Comparison of ENCODE assay signal across 13 mouse cellular contexts in the genomic region with DNA sequence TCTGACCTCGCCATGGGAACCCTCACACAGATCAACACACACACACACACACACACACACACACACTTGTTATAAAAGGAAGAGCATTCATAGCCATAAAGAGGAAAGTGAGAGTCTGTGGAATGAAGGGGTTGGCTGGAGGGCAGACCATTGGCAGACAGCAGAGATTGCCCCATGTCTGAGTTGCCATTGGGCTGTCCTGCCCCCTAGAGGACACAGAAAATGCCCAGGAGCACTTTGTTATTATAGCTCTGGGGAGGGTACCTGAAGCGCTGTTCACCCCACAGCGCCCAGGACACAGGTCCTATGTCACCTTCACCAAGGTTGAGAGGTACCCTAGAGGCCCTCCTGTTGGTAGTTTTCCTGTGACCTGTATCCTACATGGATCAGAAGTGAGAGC.
DNase-seq lines count a peak whose midpoint lies in the region; ATAC-seq and TF ChIP-seq lines count a peak whose summit lies in the region.
"Had no signal": no experiment of that assay in that cellular context is flagged by ENCODE, and none has a peak within 500 bp of the region (broad histone marks: within the 10 kb centered on the region; RNA-seq: fewer than 3 reads in every experiment).

No protein-coding gene starts in this region.

- WGBS in lung, postnatal 0 days = 82% methylated on average over 3 of the region's 3 CpGs
- 78% methylated on average over 3 of the region's 3 CpGs for WGBS in forebrain, embryonic 16.5 days

- TF ChIP-seq EP300 in lung, postnatal 0 days (IDR thresholded peaks at IDR 0.05) = no peak

- H3K9ac ChIP-seq in lung, postnatal 0 days (replicated peaks; ENCODE audit: low read depth) = no peak overlapping the region
- H3K9ac ChIP-seq in forebrain, embryonic 16.5 days (replicated peaks; ENCODE audit: low read depth, low read length) = no peak overlapping the region
- H3K9ac ChIP-seq: limb, embryonic 12.5 days; midbrain, embryonic 13.5 days; stomach, embryonic 15.5 days had no signal

- no peaks in the 10 kb centered on the region for H3K36me3 ChIP-seq in lung, postnatal 0 days (ENCODE audit: insufficient read depth, low read length)
- H3K36me3 ChIP-seq in forebrain, embryonic 16.5 days (ENCODE audit: control insufficient read depth, insufficient read depth) = no peaks in the 10 kb centered on the region
- H3K36me3 ChIP-seq: limb, embryonic 12.5 days; midbrain, embryonic 13.5 days; stomach, embryonic 15.5 days had no signal

- peak; percentile 32; the same call in 1 of the 2 replicates for TF ChIP-seq CTCF in lung, postnatal 0 days (IDR thresholded peaks at IDR 0.05)

- no peak for ATAC-seq in lung, postnatal 0 days
- no peak for ATAC-seq in forebrain, embryonic 16.5 days
- ATAC-seq: forebrain, embryonic 14.5 days; midbrain, embryonic 13.5 days had no signal

- H3K4me2 ChIP-seq in lung, postnatal 0 days (replicated peaks; ENCODE audit: low read depth, low read length) = no peak overlapping the region
- no peak overlapping the region for H3K4me2 ChIP-seq in forebrain, embryonic 16.5 days (ENCODE audit: low read length)
- H3K4me2 ChIP-seq: limb, embryonic 12.5 days; midbrain, embryonic 13.5 days; stomach, embryonic 15.5 days had no signal

- DNase-seq in gastrocnemius, adult 18-20 months (ENCODE audit: low spot score) = peak; percentile 11
- no peak for DNase-seq in gastrocnemius, postnatal 4 days (ENCODE audit: low spot score in 2 of 2)
- peak; percentile 4 for DNase-seq in thymus, postnatal 0 days (ENCODE audit: low spot score)
- DNase-seq in thymus, postnatal 10 days (ENCODE audit: low spot score in 2 of 2) = no peak
- no peak for DNase-seq in lung, postnatal 0 days (ENCODE audit: low spot score)
- peak; percentile 28 for DNase-seq in thymus, postnatal 4 days
- no peak for DNase-seq in embryo, embryonic 10 days (ENCODE audit: low spot score)
- DNase-seq: kidney, postnatal 25 days had no signal

- H3K27ac ChIP-seq in lung, postnatal 0 days (ENCODE audit: low read length) = no peak overlapping the region
- no peak overlapping the region for H3K27ac ChIP-seq in forebrain, embryonic 16.5 days (ENCODE audit: low read length)
- H3K27ac ChIP-seq: limb, embryonic 12.5 days; midbrain, embryonic 13.5 days; stomach, embryonic 15.5 days had no signal

- H3K4me3 ChIP-seq in lung, postnatal 0 days (ENCODE audit: low read depth, low read length) = no peak overlapping the region
- H3K4me3 ChIP-seq in forebrain, embryonic 16.5 days (replicated peaks; ENCODE audit: low read length) = no peak overlapping the region
- H3K4me3 ChIP-seq: limb, embryonic 12.5 days; midbrain, embryonic 13.5 days; stomach, embryonic 15.5 days had no signal

- no peaks in the 10 kb centered on the region for H3K27me3 ChIP-seq in lung, postnatal 0 days (replicated peaks; ENCODE audit: insufficient read depth, low read length)
- H3K27me3 ChIP-seq in forebrain, embryonic 16.5 days (replicated peaks; ENCODE audit: control insufficient read depth, insufficient read depth, low read length) = no peaks in the 10 kb centered on the region
- H3K27me3 ChIP-seq: limb, embryonic 12.5 days; midbrain, embryonic 13.5 days; stomach, embryonic 15.5 days had no signal

- H3K9me3 ChIP-seq in lung, postnatal 0 days (ENCODE audit: low read length) = no peaks in the 10 kb centered on the region
- H3K9me3 ChIP-seq in forebrain, embryonic 16.5 days (ENCODE audit: control insufficient read depth, low read length) = no peaks in the 10 kb centered on the region
- H3K9me3 ChIP-seq: limb, embryonic 12.5 days; stomach, embryonic 15.5 days had no signal

- H3K4me1 ChIP-seq in lung, postnatal 0 days (ENCODE audit: insufficient read depth, low read depth, low read length) = no peaks in the 10 kb centered on the region
- no peaks in the 10 kb centered on the region for H3K4me1 ChIP-seq in forebrain, embryonic 16.5 days (replicated peaks; ENCODE audit: control insufficient read depth, insufficient read depth, low read length)
- H3K4me1 ChIP-seq: limb, embryonic 12.5 days; midbrain, embryonic 13.5 days; stomach, embryonic 15.5 days had no signal

Comparison
In these comparisons a context has a peak if more than half of its experiments do, and no peak if none do; other contexts are left out.
1. DNase-seq: peak in gastrocnemius, adult 18-20 months (single experiment), thymus, postnatal 0 days (single experiment) and thymus, postnatal 4 days (single experiment); none in gastrocnemius, postnatal 4 days (0 of 2), thymus, postnatal 10 days (0 of 2), lung, postnatal 0 days (single experiment) and embryo, embryonic 10 days (single experiment).